Mouse (Mus musculus): Measurements from ENCODE around the gene Ccnf.

- peak in 2 of 3 experiments; percentile 24 to 29; a peak in 2 of 6 replicates for TF ChIP-seq CTCF (IDR thresholded peaks at IDR 0.05 in 2 of 3, conservative IDR thresholded peaks at IDR 0.05 in 1 of 3; ENCODE audit: control insufficient read depth in 1 of 3, insufficient read depth in 1 of 3, low read depth in 2 of 3, low read length in 3 of 3, poor library complexity in 1 of 3, severe bottlenecking in 1 of 3)
- peak; percentile 68 to 80 for TF ChIP-seq POLR2A (IDR thresholded peaks at IDR 0.05; ENCODE audit: control insufficient read depth in 1 of 2, insufficient read depth in 1 of 2, low read depth in 1 of 2, low read length in 2 of 2, poor library complexity in 1 of 2)
- no peak; the same call in 1 of the 2 replicates for TF ChIP-seq SIN3A (IDR thresholded peaks at IDR 0.05; ENCODE audit: low read length)
- TF ChIP-seq ETS1 (IDR thresholded peaks at IDR 0.05; ENCODE audit: low read depth, low read length), result peak; percentile 65
- peak; percentile 100 for TF ChIP-seq BHLHE40 (IDR thresholded peaks at IDR 0.05; ENCODE audit: borderline replicate concordance, low read depth, low read length)
- TF ChIP-seq CHD1 (IDR thresholded peaks at IDR 0.05; ENCODE audit: low read depth, low read length), result peak; percentile 65; the same call in 1 of the 2 replicates
- TF ChIP-seq MEF2A (IDR thresholded peaks at IDR 0.05; ENCODE audit: extremely low read depth, insufficient replicate concordance, low read depth, low read length, poor library complexity, severe bottlenecking), result no peak
- no peak for TF ChIP-seq ZNF384 (IDR thresholded peaks at IDR 0.05; ENCODE audit: low read depth, low read length)
- no peak for TF ChIP-seq MAZ (IDR thresholded peaks at IDR 0.05; ENCODE audit: low read depth, low read length)
- TF ChIP-seq POLR2AphosphoS2 (IDR thresholded peaks at IDR 0.05; ENCODE audit: low read length), result 0 out of 2 replicates have a peak, but pooled peaks have one; percentile 36
- peak; percentile 87 for TF ChIP-seq USF1 (IDR thresholded peaks at IDR 0.05; ENCODE audit: low read depth, low read length)
Measured at GRCm38 (mm10) chr17:24206451-24207351, 44.6 kb downstream of the Ccnf start.
